Mouse (Mus musculus): Measurements from ENCODE around the gene Prrx2. TPM values are rescaled to one million over a fixed set of nuclear protein-coding genes. Genes with fewer than 3 reads are reported as not detected.
A peak's percentile ranks its signal among the peaks of the same experiment; 100 is the strongest.

Prrx2 gene
- 27.7 and 31.9 TPM in 2 replicates for polyA plus RNA-seq (2016; fragmentation: Nextera tagmentation; extraction: Ambion mirVana)

DNA sequence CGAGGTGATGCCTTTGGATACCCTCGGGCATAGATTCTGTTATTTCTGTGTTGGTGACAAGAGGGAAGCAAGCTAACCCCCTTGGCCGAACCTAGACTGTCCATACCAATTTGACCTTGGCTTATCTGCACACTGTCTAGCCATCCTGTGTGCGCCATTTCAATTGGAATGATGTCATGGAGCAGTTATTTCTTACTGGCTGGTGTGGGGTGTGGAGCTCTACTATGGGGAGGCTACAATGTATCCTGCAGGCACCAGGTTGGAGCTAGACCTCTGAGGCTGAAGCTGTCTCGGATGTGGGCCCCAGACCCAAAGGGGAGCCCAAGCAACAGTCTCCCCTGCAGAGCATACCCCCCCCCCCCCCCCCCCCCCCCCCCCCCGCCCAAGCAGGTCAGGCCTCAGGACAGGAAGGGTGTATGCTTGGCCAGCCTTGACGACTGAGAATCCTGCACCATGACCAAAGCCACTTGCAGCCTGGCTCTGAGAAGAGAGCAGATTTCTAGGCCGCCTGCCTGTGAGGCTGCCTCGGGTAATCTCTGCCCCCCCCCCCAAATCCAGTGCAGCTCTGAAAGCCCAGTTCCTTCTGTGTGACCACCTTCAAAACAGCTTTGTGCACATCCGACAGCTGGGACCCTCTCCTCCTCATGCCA, at the start of gene Prrx2:
TSS of gene Prrx2 (plus strand) at position 600 of the 650 bp plus-strand sequence.
- peak within 1 kb of the TSS; percentile 84 for H3K27ac ChIP-seq
- H3K4me1 ChIP-seq: peaks cover 61% of the 10 kb centered on the region
- 62% methylated on average over 10 of the region's 10 CpGs for WGBS
- no peak for DNase-seq (ENCODE audit: extremely low spot score, low spot score)
- no peaks in the 10 kb centered on the region for H3K27me3 ChIP-seq (ENCODE audit: poor library complexity, severe bottlenecking)
- H3K36me3 ChIP-seq (replicated peaks): no peaks in the 10 kb centered on the region
- H3K9me3 ChIP-seq: no peaks in the 10 kb centered on the region
- no peak within 1 kb of the TSS for H3K4me3 ChIP-seq

- Histone ChIP-seq H3K27me3 (ENCODE audit: poor library complexity, severe bottlenecking) (no peaks in the 10 kb centered on the region), H3K4me3 (0 out of 2 replicates have a peak overlapping the region, but pooled peaks have one; percentile 11), H3K27ac (peak overlapping the region; percentile 90), H3K36me3 (replicated peaks) (no peaks in the 10 kb centered on the region), H3K9me3 (no peaks in the 10 kb centered on the region), H3K4me1 (peaks cover 68% of the 10 kb centered on the region)
- 60% methylated on average over 4 of the region's 4 CpGs for WGBS
- DNase-seq (ENCODE audit: extremely low spot score, low spot score): no peak
These were observed 47.3 kb upstream of the Prrx2 start for GRCm38 (mm10) chr2:30787466-30787865.

- WGBS: 89% methylated on average over 7 of the region's 7 CpGs
- no peak for DNase-seq (ENCODE audit: extremely low spot score, low spot score)
- peak overlapping the region; percentile 73 for H3K27ac ChIP-seq
- no peaks in the 10 kb centered on the region for H3K36me3 ChIP-seq (replicated peaks)
- peaks cover under 1% of the 10 kb centered on the region; the same call in 1 of the 2 replicates for H3K27me3 ChIP-seq (ENCODE audit: poor library complexity, severe bottlenecking)
- no peaks in the 10 kb centered on the region for H3K9me3 ChIP-seq
- H3K4me1 ChIP-seq: peaks cover 53% of the 10 kb centered on the region
- H3K4me3 ChIP-seq: no peak overlapping the region
These were observed 42.7 kb upstream of the Prrx2 start for GRCm38 (mm10) chr2:30792061-30792460.

DNA sequence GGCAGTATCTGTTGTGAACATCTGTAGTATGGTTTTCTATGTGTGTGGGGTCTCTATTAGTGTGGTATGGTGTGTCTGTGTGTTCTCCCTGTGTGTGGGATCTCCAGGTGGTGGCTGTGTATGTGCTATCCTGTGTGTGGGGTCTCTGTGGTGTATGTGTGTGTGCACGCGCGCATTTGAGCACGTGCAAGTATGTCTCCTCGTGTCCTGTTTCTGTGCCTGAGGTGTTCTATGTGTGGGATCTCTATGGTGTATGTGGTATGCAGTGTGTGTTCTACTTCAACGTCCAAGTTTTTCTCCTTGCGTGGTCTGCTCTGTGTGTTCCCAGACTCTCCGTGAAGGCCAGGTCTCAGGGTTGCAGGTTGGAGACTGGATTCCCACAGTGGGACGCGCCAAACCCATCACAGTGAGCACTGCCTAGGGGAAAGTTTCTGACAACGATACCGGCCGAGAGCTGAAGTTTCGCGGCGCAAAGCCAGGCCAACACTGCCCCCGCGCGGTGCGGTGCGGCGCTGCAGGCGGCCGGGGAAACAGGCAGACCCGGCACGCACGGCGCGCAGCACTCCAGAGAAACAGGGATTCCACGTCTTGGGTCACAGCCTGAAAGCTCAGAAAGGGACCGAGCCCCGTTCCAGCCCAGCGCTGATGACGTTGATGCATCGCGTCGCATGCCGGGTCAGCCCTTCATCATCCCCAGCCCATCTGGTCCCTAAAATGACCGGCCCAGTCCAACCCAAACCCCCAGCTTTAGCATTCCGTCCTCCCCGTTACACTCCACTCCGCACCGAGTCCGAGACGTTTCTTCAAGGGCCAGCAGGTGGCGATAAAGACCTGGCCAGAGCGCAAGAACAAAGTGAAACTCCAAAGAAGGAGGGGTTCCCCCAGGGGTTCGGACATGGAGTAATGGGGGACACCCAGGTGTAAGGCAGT, 40.3 kb upstream of the Prrx2 start:
- WGBS: 6% methylated on average over 48 of the region's 48 CpGs
- Histone ChIP-seq H3K4me3 (peak overlapping the region; percentile 55), H3K27me3 (ENCODE audit: poor library complexity, severe bottlenecking) (peaks cover 21% of the 10 kb centered on the region), H3K27ac (peak overlapping the region; percentile 91), H3K9me3 (no peaks in the 10 kb centered on the region), H3K4me1 (peaks cover 50% of the 10 kb centered on the region), H3K36me3 (replicated peaks) (no peaks in the 10 kb centered on the region)
- DNase-seq (ENCODE audit: extremely low spot score, low spot score): peak; percentile 94

DNA sequence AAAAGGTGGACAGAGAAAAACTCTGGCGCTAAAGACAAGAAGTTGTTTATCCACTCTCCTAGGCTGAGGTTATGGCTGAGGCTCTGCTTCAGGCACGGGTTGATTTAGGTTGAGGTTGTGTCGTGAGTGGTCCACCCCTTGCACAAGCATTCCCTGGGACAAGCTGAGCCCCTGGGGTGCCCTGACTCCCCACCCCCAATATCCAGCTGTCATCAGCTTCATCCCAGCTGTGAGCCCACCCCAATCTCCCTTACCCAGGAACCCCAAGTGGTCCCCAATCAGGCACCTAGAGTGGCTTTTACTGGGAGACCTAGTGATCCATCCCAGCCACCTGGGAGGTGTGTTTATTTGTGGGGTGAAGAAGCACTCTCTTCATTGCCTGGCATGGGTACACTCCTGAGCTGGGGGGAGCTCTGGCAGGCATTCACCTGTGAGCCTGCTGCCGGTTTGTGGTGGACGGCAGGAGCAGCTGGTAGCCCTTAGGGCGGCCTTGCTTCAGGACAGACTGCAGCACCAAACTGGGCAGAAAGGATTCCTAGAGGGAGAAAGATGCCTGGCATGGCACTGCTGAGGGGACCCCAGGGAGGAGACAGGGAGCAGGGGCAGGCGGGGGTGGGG, 39.4 kb upstream of the Prrx2 start:
- H3K4me3 ChIP-seq: peak overlapping the region; percentile 55; the same call in 1 of the 2 replicates
- peaks cover 58% of the 10 kb centered on the region for H3K4me1 ChIP-seq
- no peaks in the 10 kb centered on the region for H3K36me3 ChIP-seq (replicated peaks)
- peak overlapping the region; percentile 91 for H3K27ac ChIP-seq
- no peak for DNase-seq (ENCODE audit: extremely low spot score, low spot score)
- no peaks in the 10 kb centered on the region for H3K9me3 ChIP-seq
- WGBS: 62% methylated on average over 7 of the region's 7 CpGs
- H3K27me3 ChIP-seq (ENCODE audit: poor library complexity, severe bottlenecking): peaks cover 30% of the 10 kb centered on the region

- DNase-seq (ENCODE audit: extremely low spot score, low spot score): no peak
- WGBS: 62% methylated on average over 5 of the region's 5 CpGs
- no peaks in the 10 kb centered on the region for H3K9me3 ChIP-seq
- peak overlapping the region; percentile 91 for H3K27ac ChIP-seq
- H3K27me3 ChIP-seq (ENCODE audit: poor library complexity, severe bottlenecking): peaks cover 35% of the 10 kb centered on the region
- H3K4me1 ChIP-seq: peaks cover 63% of the 10 kb centered on the region
- no peaks in the 10 kb centered on the region for H3K36me3 ChIP-seq (replicated peaks)
- peak overlapping the region; percentile 41 for H3K4me3 ChIP-seq
These were observed 38.9 kb upstream of the Prrx2 start for GRCm38 (mm10) chr2:30795889-30796275.

DNA sequence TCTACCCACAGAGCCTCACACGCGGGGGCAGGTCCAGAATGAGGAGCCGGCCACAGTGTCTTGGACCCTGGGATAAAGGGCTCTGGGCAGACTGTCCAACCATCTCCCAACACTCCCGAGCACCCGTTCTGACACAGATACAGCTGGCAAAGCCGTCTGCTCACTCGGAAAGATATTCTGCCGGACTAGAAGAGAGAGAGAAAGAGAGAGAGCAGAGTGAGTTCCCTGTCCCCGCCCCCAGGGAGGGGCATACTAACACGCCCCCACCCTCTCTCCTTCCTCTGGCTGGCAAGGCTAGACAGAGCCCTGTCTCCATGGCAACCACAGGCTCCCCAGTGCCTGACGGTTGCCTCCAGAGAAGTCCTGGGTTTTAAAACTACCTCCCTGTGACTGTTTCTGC, 38.4 kb upstream of the Prrx2 start:
- peaks cover 40% of the 10 kb centered on the region for H3K27me3 ChIP-seq (ENCODE audit: poor library complexity, severe bottlenecking)
- no peaks in the 10 kb centered on the region for H3K36me3 ChIP-seq (replicated peaks)
- H3K9me3 ChIP-seq: no peaks in the 10 kb centered on the region
- peaks cover 66% of the 10 kb centered on the region for H3K4me1 ChIP-seq
- peak overlapping the region; percentile 41 for H3K4me3 ChIP-seq
- WGBS: 7% methylated on average over 11 of the region's 11 CpGs
- peak; percentile 77 for DNase-seq (ENCODE audit: extremely low spot score, low spot score)
- H3K27ac ChIP-seq: peak overlapping the region; percentile 91

GRCm38 (mm10) chr2:30799456-30799855, 35.3 kb upstream of the Prrx2 start:
- H3K4me1 ChIP-seq: peaks cover 58% of the 10 kb centered on the region
- no peak for DNase-seq (ENCODE audit: extremely low spot score, low spot score)
- no peak overlapping the region for H3K27ac ChIP-seq
- no peaks in the 10 kb centered on the region for H3K9me3 ChIP-seq
- no peaks in the 10 kb centered on the region for H3K36me3 ChIP-seq (replicated peaks)
- H3K4me3 ChIP-seq: no peak overlapping the region
- peaks cover 68% of the 10 kb centered on the region for H3K27me3 ChIP-seq (ENCODE audit: poor library complexity, severe bottlenecking)
- WGBS: 85% methylated on average over 3 of the region's 3 CpGs

GRCm38 (mm10) chr2:30800671-30801066, 34.1 kb upstream of the Prrx2 start:
- WGBS: 33% methylated on average over 7 of the region's 7 CpGs

GRCm38 (mm10) chr2:30801067-30801852, 33.5 kb upstream of the Prrx2 start:
- under 1% methylated on average over 77 of the region's 77 CpGs for WGBS
- Histone ChIP-seq H3K27me3 (ENCODE audit: poor library complexity, severe bottlenecking) (peaks cover 82% of the 10 kb centered on the region), H3K27ac (peak overlapping the region; percentile 85), H3K4me1 (peaks cover 40% of the 10 kb centered on the region), H3K4me3 (peak overlapping the region; percentile 63), H3K9me3 (no peaks in the 10 kb centered on the region), H3K36me3 (replicated peaks) (no peaks in the 10 kb centered on the region)
- DNase-seq (ENCODE audit: extremely low spot score, low spot score): peak; percentile 71

More at GRCm38 (mm10) chr2:30800671-30801066, 34.1 kb upstream of the Prrx2 start:
- Histone ChIP-seq H3K36me3 (replicated peaks) (no peaks in the 10 kb centered on the region), H3K4me1 (peaks cover 46% of the 10 kb centered on the region), H3K9me3 (no peaks in the 10 kb centered on the region), H3K27me3 (ENCODE audit: poor library complexity, severe bottlenecking) (peaks cover 80% of the 10 kb centered on the region), H3K27ac (peak overlapping the region; percentile 85), H3K4me3 (peak overlapping the region; percentile 63)
- DNase-seq (ENCODE audit: extremely low spot score, low spot score): no peak

DNA sequence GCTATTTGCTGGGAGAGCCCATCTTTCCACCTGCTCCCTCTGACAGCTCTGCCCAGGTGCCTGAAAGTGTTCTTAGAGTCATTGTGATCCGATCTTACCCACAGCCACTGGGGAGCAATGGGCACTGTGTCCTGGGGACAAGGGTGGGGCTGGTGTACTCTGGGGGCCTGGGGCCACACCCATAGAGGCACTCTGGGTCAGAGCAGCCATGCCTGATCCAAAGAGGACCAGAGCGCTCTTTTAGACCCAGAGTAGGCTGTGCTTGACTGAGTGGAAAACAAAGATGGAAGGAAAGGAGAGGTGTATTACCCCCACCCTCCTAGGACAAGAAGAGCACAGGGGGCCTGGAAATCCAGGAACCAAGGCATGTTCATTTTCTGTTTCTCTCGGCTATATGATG, 31.2 kb upstream of the Prrx2 start, which contains the start of gene 1700001O22Rik:
TSS of gene 1700001O22Rik (minus strand) at position 58 of the 400 bp plus-strand sequence.
- H3K36me3 ChIP-seq (replicated peaks): no peaks in the 10 kb centered on the region

DNA sequence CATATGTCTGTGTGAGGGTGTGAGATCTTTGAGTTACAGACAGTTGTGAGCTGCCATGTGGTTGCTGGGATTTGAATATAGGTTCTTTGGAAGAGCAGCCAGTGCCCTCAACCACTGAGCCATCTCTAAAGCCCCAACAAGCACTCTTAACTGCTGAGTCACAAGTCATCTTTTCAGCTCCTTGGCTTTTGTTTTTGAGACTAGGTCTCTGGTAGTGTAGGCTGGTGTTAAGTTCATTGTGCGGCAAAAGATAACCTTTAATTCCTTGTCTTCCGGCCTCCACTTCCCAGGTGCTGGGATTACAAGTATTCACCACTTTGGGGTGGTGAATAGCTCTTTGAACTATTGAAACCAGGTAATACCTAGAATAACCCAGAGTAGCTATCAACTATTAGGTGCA, 28.8 kb upstream of the Prrx2 start:
- Histone ChIP-seq H3K27ac (no peak overlapping the region), H3K4me1 (peaks cover 47% of the 10 kb centered on the region), H3K27me3 (ENCODE audit: poor library complexity, severe bottlenecking) (peaks cover 46% of the 10 kb centered on the region), H3K36me3 (replicated peaks) (peaks cover 15% of the 10 kb centered on the region), H3K9me3 (no peaks in the 10 kb centered on the region), H3K4me3 (no peak overlapping the region)
- no peak for DNase-seq (ENCODE audit: extremely low spot score, low spot score)
- WGBS: 92% methylated on average over 2 of the region's 2 CpGs

More for the DNA sequence above, 31.2 kb upstream of the Prrx2 start, which contains the start of gene 1700001O22Rik:
- Histone ChIP-seq H3K27ac (no peak within 1 kb of the TSS), H3K4me1 (peaks cover 44% of the 10 kb centered on the region), H3K4me3 (no peak within 1 kb of the TSS), H3K27me3 (ENCODE audit: poor library complexity, severe bottlenecking) (peaks cover 70% of the 10 kb centered on the region), H3K9me3 (no peaks in the 10 kb centered on the region)
- 82% methylated on average over 3 of the region's 3 CpGs for WGBS
- no peak for DNase-seq (ENCODE audit: extremely low spot score, low spot score)

All from forebrain, embryonic 10.5 days (tissue).